Mouse (Mus musculus): ENCODE data around the gene Prorsd1.
"Not testable (repeated sequence)": the region's sequence is repeated elsewhere in the genome, so short reads cannot be mapped to it uniquely, and the experiment has no call there.

The Prorsd1 gene

DNA sequence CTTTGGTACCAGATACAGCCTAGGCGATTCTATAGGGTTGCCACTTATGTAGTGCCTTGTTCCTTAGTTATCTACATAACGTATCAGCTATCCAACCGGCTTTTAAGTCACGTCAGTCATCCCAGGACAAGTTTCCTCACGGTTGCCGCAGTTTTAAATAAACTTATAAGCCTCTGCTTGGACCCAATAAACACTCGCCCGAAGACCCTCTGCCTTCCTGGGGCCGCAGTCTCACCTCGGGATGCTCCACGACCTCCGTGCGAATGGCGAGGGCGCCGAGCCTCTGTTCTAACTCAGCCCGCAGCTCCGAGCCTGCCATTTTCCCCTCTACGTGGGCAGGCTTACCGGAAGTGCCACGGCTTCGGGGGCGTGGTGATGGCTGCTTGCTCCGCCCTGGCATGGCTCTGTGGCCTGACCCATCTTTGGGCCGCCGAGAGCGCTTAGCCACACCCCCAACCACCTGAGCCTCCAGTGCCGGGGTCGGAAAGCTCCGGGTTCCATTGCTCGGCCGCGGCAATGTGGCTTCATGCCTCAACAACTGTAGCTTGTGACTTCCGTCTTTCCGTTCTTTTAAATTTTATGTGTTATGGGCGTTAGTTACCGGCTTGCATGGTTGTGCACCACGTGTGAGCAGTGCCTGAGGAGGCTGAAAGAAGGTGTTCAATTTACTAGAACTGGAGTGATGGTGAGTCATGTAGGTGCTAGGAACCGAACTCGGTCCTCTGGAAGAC is at the start of gene Prorsd1:
Gene Prorsd1 (minus strand): TSS at position 352 of the 731 bp plus-strand sequence.
- peak; percentile 93 for DNase-seq (ENCODE audit: low read depth, low spot score)

DNA sequence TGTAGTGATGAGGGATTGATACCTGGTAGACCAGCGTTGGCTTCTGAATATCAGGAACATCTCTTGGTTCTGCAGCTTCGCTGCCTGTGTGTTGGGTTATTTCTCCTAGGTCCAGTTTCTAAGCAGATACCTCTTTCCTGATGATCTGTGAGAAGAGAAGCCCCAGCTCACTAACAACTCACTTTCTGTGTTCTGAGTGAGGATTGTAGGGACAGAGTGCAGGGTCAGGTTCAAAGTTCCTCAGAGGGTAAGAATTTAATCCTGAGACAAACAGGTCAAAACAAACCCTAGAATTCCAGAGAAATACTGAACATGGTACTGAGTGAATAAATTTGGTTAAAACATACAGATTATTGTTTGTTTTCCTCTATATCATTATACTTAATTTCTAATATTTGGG is 48.6 kb upstream of the Prorsd1 start:
- no peak for DNase-seq (ENCODE audit: low read depth, low spot score)

DNA sequence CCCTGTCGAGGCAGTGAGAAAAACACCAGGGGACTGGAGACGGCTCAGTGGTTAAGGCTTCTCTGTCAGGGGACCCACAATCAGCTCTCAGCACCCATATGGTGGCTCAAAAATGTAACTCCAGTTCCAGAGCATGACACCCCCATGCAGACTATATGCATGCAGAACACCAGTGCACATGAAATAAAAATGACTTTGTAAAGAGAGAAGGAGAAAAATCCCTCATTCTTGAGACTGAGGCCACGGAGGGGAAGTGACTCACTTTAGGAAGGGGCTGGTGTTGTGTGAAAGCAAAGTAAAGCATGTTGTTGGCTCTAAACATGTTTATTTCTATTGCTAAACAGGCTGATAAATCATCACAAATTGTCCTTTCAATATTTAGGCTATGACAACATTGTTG is 46.2 kb upstream of the Prorsd1 start:
- no peak for DNase-seq (ENCODE audit: low read depth, low spot score)

GRCm38 (mm10) chr11:29560452-29560851 is 45.6 kb upstream of the Prorsd1 start:
- no peak for DNase-seq (ENCODE audit: low read depth, low spot score)

DNA sequence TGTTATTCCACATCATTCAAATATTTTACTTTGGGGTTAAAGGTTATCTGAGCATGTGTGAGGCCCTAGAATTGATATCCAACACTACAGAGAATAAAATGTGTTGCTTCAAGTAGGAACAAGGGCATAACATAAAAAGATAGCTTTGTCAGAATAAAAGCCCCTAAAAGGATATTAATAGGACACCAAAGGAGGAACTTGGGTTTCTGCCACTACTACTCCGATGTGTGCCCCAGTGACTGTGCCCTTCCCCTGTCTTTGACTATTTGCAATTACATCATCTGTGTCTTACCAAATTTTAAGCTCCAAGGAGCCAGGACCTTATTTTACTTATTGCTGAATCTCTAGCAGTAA is 34.6 kb upstream of the Prorsd1 start:
- DNase-seq (ENCODE audit: low read depth, low spot score) = peak; percentile 9

- no peak for DNase-seq (ENCODE audit: low read depth, low spot score)
Measured at GRCm38 (mm10) chr11:29548504-29549424, 33.9 kb upstream of the Prorsd1 start.

- peak; percentile 91 for DNase-seq (ENCODE audit: low read depth, low spot score)
Measured at GRCm38 (mm10) chr11:29547752-29548503, 33.1 kb upstream of the Prorsd1 start, which contains the start of the genes Clhc1 and Rps27a. Gene Clhc1 (plus strand): TSS chr11:29547950. Gene Rps27a (minus strand): TSS chr11:29548109.

DNA sequence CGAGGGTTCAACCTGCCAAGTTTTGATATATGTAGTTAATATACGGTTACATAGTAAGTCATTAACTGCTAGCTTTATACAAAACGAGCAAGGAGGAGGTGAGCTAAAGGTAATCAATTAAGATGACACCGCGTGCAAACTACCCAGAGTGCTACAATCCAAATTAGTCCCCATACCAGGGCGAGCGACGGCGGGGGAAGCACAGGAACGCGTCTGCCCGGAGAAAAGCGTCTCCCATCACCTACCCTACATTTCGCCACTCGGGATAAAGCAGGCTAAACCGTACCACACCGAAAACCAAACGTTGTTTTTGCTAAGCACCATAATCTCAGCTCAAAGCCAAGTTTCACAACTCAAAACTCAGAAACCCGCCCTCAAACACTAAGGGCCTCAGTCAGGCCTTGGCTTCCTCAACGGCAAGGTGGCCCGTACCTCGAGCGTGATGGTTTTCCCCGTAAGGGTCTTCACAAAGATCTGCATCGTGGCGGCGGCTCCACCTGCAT is 32.5 kb upstream of the Prorsd1 start:
- no peak for DNase-seq (ENCODE audit: low read depth, low spot score)

DNA sequence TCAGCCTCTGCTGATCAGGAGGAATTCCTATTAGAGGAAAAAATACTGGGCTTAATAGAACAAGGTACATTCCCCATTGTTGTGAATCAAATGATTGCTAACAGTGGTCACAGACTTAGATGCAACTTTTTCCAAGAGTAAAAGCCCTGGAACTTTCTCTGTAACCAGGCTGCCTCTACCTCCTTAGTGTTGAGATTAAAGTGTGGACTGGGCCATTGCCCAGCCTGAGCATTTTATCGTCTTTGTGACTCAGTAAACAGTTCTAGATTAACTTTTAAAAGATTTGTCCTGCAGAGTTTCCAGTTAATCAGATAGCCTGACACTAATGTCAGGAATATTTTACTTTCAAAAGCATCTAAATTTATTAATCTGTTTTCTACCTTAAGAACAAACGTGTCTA is 31.9 kb upstream of the Prorsd1 start:
- DNase-seq (ENCODE audit: low read depth, low spot score) = peak; percentile 14

- DNase-seq (ENCODE audit: low read depth, low spot score) = peak; percentile 11
Measured at GRCm38 (mm10) chr11:29546297-29546696, 31.5 kb upstream of the Prorsd1 start.

- not testable (repeated sequence) for DNase-seq (ENCODE audit: low read depth, low spot score)
Measured at GRCm38 (mm10) chr11:29545150-29545752, 30.4 kb upstream of the Prorsd1 start.

- DNase-seq (ENCODE audit: low read depth, low spot score) = peak; percentile 6
Measured at GRCm38 (mm10) chr11:29544225-29544945, 29.6 kb upstream of the Prorsd1 start.

GRCm38 (mm10) chr11:29538201-29538600 is 23.4 kb upstream of the Prorsd1 start:
- no peak for DNase-seq (ENCODE audit: low read depth, low spot score)

GRCm38 (mm10) chr11:29525988-29526794 is 11.4 kb upstream of the Prorsd1 start, which contains the start of gene Mtif2:
Gene Mtif2 (plus strand): TSS chr11:29526408.
- DNase-seq (ENCODE audit: low read depth, low spot score) = peak; percentile 85

DNA sequence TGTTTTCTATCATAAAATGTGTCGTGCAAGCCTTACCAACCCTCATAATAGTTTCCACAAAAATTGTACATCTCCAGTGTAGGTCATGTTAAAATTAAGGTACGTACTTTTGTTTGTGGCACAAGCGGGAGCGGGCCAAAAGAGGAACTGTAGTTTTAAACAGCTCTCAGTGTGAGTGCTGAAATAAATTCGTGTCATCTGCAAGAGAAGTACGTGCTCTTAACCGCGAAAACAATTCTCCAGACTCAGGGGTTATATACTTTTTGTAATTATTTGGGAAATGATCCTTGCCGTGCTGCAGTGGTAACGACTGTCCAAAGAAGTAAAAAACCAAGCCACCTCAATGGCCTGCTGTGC is 530 bp downstream of the Prorsd1 start:
- DNase-seq (ENCODE audit: low read depth, low spot score) = no peak

GRCm38 (mm10) chr11:29512818-29513535 is 1.9 kb downstream of the Prorsd1 start:
- peak; percentile 24 for DNase-seq (ENCODE audit: low read depth, low spot score)

DNA sequence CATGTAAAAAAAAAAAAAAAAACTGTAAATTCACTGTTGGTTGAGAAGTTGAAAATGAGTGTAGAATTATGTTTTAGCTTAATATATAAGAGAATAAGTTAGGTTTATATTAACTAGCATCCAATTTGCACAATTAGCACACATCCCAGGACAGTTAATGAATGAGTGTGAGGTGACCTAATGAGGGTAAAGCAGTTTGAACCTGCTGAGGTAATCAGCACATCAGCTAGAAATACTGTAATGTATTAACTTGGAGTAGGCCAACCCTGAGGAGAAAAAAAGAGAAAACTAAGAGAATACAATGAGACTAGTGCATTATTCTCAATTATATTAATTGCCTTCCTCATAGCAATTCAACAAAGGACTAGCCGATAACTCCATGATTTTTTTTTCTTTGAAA is 5.4 kb downstream of the Prorsd1 start:
- no peak for DNase-seq (ENCODE audit: low read depth, low spot score)

- no peak for DNase-seq (ENCODE audit: low read depth, low spot score)
Measured at GRCm38 (mm10) chr11:29504899-29505625, 9.8 kb downstream of the Prorsd1 start.

Data from 3T3-L1 (cell line).